Mouse (Mus musculus): ENCODE measurements around the gene Elmo1. TPM values are rescaled to one million over a fixed set of nuclear protein-coding genes. Genes with fewer than 3 reads are reported as not detected.
A peak's percentile ranks its signal among the peaks of the same experiment; 100 is the strongest.

The Elmo1 gene
- polyA plus RNA-seq, 1 experiment from 2014 or later, result 11.9 TPM

GRCm38 (mm10) chr13:20151302-20151978 is 61.0 kb downstream of the Elmo1 start:
- Histone ChIP-seq H3K27me3 (ENCODE audit: control insufficient read depth, insufficient read depth, low read length) (no peaks in the 10 kb centered on the region), H3K4me3 (replicated peaks; ENCODE audit: low read length) (no peak overlapping the region), H3K4me1 (ENCODE audit: control insufficient read depth, insufficient read depth, low read length) (0 out of 2 replicates have a peak, but pooled peaks cover 6% of the 10 kb centered on the region), H3K4me2 (ENCODE audit: low read depth, low read length) (no peak overlapping the region), H3K27ac (ENCODE audit: low read length) (no peak overlapping the region), H3K9ac (ENCODE audit: low read length) (no peak overlapping the region), H3K36me3 (ENCODE audit: control insufficient read depth, insufficient read depth, low read length) (no peaks in the 10 kb centered on the region), H3K9me3 (replicated peaks; ENCODE audit: control insufficient read depth, low read length) (no peaks in the 10 kb centered on the region)
- WGBS, result 69% methylated on average over 4 of the region's 4 CpGs
- no peak for ATAC-seq (ENCODE audit: insufficient read depth, low FRiP score)

GRCm38 (mm10) chr13:20157059-20157458 is 66.7 kb downstream of the Elmo1 start:
- Histone ChIP-seq H3K4me1 (ENCODE audit: control insufficient read depth, insufficient read depth, low read length) (no peaks in the 10 kb centered on the region), H3K9me3 (replicated peaks; ENCODE audit: control insufficient read depth, low read length) (no peaks in the 10 kb centered on the region), H3K4me3 (replicated peaks; ENCODE audit: low read length) (no peak overlapping the region), H3K27me3 (ENCODE audit: control insufficient read depth, insufficient read depth, low read length) (no peaks in the 10 kb centered on the region), H3K27ac (ENCODE audit: low read length) (no peak overlapping the region), H3K36me3 (ENCODE audit: control insufficient read depth, insufficient read depth, low read length) (no peaks in the 10 kb centered on the region), H3K9ac (ENCODE audit: low read length) (no peak overlapping the region), H3K4me2 (ENCODE audit: low read depth, low read length) (no peak overlapping the region)
- whole genome bisulfite sequencing, result 78% methylated on average over 1 of the region's 1 CpGs
- no peak for ATAC-seq (ENCODE audit: insufficient read depth, low FRiP score)

GRCm38 (mm10) chr13:20157529-20157928 is 67.1 kb downstream of the Elmo1 start:
- Histone ChIP-seq H3K27ac (ENCODE audit: low read length) (no peak overlapping the region), H3K9me3 (replicated peaks; ENCODE audit: control insufficient read depth, low read length) (no peaks in the 10 kb centered on the region), H3K9ac (ENCODE audit: low read length) (no peak overlapping the region), H3K27me3 (ENCODE audit: control insufficient read depth, insufficient read depth, low read length) (no peaks in the 10 kb centered on the region), H3K36me3 (ENCODE audit: control insufficient read depth, insufficient read depth, low read length) (no peaks in the 10 kb centered on the region), H3K4me2 (ENCODE audit: low read depth, low read length) (no peak overlapping the region), H3K4me1 (ENCODE audit: control insufficient read depth, insufficient read depth, low read length) (no peaks in the 10 kb centered on the region), H3K4me3 (replicated peaks; ENCODE audit: low read length) (no peak overlapping the region)
- 75% methylated on average over 5 of the region's 5 CpGs for WGBS
- no peak for ATAC-seq (ENCODE audit: insufficient read depth, low FRiP score)

- ATAC-seq (ENCODE audit: insufficient read depth, low FRiP score), result no peak
- H3K4me1 ChIP-seq (ENCODE audit: control insufficient read depth, insufficient read depth, low read length), result no peaks in the 10 kb centered on the region
- H3K27ac ChIP-seq (ENCODE audit: low read length), result no peak overlapping the region
- no peaks in the 10 kb centered on the region for H3K9me3 ChIP-seq (replicated peaks; ENCODE audit: control insufficient read depth, low read length)
- no peak overlapping the region for H3K4me2 ChIP-seq (ENCODE audit: low read depth, low read length)
- H3K36me3 ChIP-seq (ENCODE audit: control insufficient read depth, insufficient read depth, low read length), result no peaks in the 10 kb centered on the region
- H3K27me3 ChIP-seq (ENCODE audit: control insufficient read depth, insufficient read depth, low read length), result no peaks in the 10 kb centered on the region
- no peak overlapping the region for H3K9ac ChIP-seq (ENCODE audit: low read length)
- H3K4me3 ChIP-seq (replicated peaks; ENCODE audit: low read length), result no peak overlapping the region
- 42% methylated on average over 10 of the region's 10 CpGs for WGBS
These were observed 73.1 kb downstream of the Elmo1 start for GRCm38 (mm10) chr13:20163339-20163954.

- Histone ChIP-seq H3K27me3 (ENCODE audit: control insufficient read depth, insufficient read depth, low read length) (no peaks in the 10 kb centered on the region), H3K4me2 (ENCODE audit: low read depth, low read length) (no peak overlapping the region), H3K9ac (ENCODE audit: low read length) (no peak overlapping the region), H3K4me1 (ENCODE audit: control insufficient read depth, insufficient read depth, low read length) (no peaks in the 10 kb centered on the region), H3K9me3 (replicated peaks; ENCODE audit: control insufficient read depth, low read length) (no peaks in the 10 kb centered on the region), H3K36me3 (ENCODE audit: control insufficient read depth, insufficient read depth, low read length) (no peaks in the 10 kb centered on the region), H3K4me3 (replicated peaks; ENCODE audit: low read length) (no peak overlapping the region), H3K27ac (ENCODE audit: low read length) (no peak overlapping the region)
- no peak for ATAC-seq (ENCODE audit: insufficient read depth, low FRiP score)
- WGBS, result 44% methylated on average over 2 of the region's 2 CpGs
These were observed 74.4 kb downstream of the Elmo1 start for GRCm38 (mm10) chr13:20164837-20165236.

GRCm38 (mm10) chr13:20173987-20174654 is 83.7 kb downstream of the Elmo1 start:
- Histone ChIP-seq H3K4me3 (replicated peaks; ENCODE audit: low read length) (no peak overlapping the region), H3K27ac (ENCODE audit: low read length) (peak overlapping the region; percentile 79), H3K36me3 (ENCODE audit: control insufficient read depth, insufficient read depth, low read length) (no peaks in the 10 kb centered on the region), H3K4me2 (ENCODE audit: low read depth, low read length) (peak overlapping the region; percentile 19; the same call in 1 of the 2 replicates), H3K9ac (ENCODE audit: low read length) (peak overlapping the region; percentile 35; the same call in 1 of the 2 replicates), H3K9me3 (replicated peaks; ENCODE audit: control insufficient read depth, low read length) (no peaks in the 10 kb centered on the region), H3K4me1 (ENCODE audit: control insufficient read depth, insufficient read depth, low read length) (peaks cover 18% of the 10 kb centered on the region), H3K27me3 (ENCODE audit: control insufficient read depth, insufficient read depth, low read length) (no peaks in the 10 kb centered on the region)
- ATAC-seq (ENCODE audit: insufficient read depth, low FRiP score), result peak; percentile 88; the same call in 1 of the 2 replicates
- 20% methylated on average over 10 of the region's 10 CpGs for WGBS

GRCm38 (mm10) chr13:20174655-20175280 is 84.4 kb downstream of the Elmo1 start:
- H3K27me3 ChIP-seq (ENCODE audit: control insufficient read depth, insufficient read depth, low read length), result no peaks in the 10 kb centered on the region
- no peaks in the 10 kb centered on the region for H3K9me3 ChIP-seq (replicated peaks; ENCODE audit: control insufficient read depth, low read length)
- no peak overlapping the region for H3K4me3 ChIP-seq (replicated peaks; ENCODE audit: low read length)
- 51% methylated on average over 3 of the region's 3 CpGs for WGBS
- no peaks in the 10 kb centered on the region for H3K36me3 ChIP-seq (ENCODE audit: control insufficient read depth, insufficient read depth, low read length)
- no peak overlapping the region for H3K4me2 ChIP-seq (ENCODE audit: low read depth, low read length)
- peak overlapping the region; percentile 79 for H3K27ac ChIP-seq (ENCODE audit: low read length)
- H3K4me1 ChIP-seq (ENCODE audit: control insufficient read depth, insufficient read depth, low read length), result peaks cover 18% of the 10 kb centered on the region
- no peak for ATAC-seq (ENCODE audit: insufficient read depth, low FRiP score)
- no peak overlapping the region for H3K9ac ChIP-seq (ENCODE audit: low read length)

- Histone ChIP-seq H3K4me1 (ENCODE audit: control insufficient read depth, insufficient read depth, low read length) (peaks cover 18% of the 10 kb centered on the region), H3K27me3 (ENCODE audit: control insufficient read depth, insufficient read depth, low read length) (no peaks in the 10 kb centered on the region), H3K36me3 (ENCODE audit: control insufficient read depth, insufficient read depth, low read length) (no peaks in the 10 kb centered on the region), H3K4me3 (replicated peaks; ENCODE audit: low read length) (no peak overlapping the region), H3K4me2 (ENCODE audit: low read depth, low read length) (no peak overlapping the region), H3K9ac (ENCODE audit: low read length) (no peak overlapping the region), H3K27ac (ENCODE audit: low read length) (peak overlapping the region; percentile 9; the same call in 1 of the 2 replicates), H3K9me3 (replicated peaks; ENCODE audit: control insufficient read depth, low read length) (no peaks in the 10 kb centered on the region)
- no peak for ATAC-seq (ENCODE audit: insufficient read depth, low FRiP score)
- 78% methylated on average over 5 of the region's 5 CpGs for WGBS
These were observed 90.3 kb downstream of the Elmo1 start for GRCm38 (mm10) chr13:20180738-20181137.

- 0 out of 2 replicates have a peak, but pooled peaks have one; percentile 22 for ATAC-seq (ENCODE audit: insufficient read depth, low FRiP score)
- 55% methylated on average over 4 of the region's 4 CpGs for WGBS
- Histone ChIP-seq H3K36me3 (ENCODE audit: control insufficient read depth, insufficient read depth, low read length) (no peaks in the 10 kb centered on the region), H3K4me2 (ENCODE audit: low read depth, low read length) (no peak overlapping the region), H3K4me1 (ENCODE audit: control insufficient read depth, insufficient read depth, low read length) (peaks cover 18% of the 10 kb centered on the region), H3K27ac (ENCODE audit: low read length) (peak overlapping the region; percentile 61; the same call in 1 of the 2 replicates), H3K9ac (ENCODE audit: low read length) (no peak overlapping the region), H3K9me3 (replicated peaks; ENCODE audit: control insufficient read depth, low read length) (no peaks in the 10 kb centered on the region), H3K27me3 (ENCODE audit: control insufficient read depth, insufficient read depth, low read length) (no peaks in the 10 kb centered on the region), H3K4me3 (replicated peaks; ENCODE audit: low read length) (no peak overlapping the region)
These were observed 90.9 kb downstream of the Elmo1 start for GRCm38 (mm10) chr13:20181321-20181720.
